Mouse (Mus musculus) G1E (cell line): ENCODE results near the gene Oxtr. TPM values are rescaled to one million over a fixed set of nuclear protein-coding genes. Genes with fewer than 3 reads are reported as not detected.

Experiments
- ATAC-seq: 2 replicates; pipeline ENCODE4 v1.8.0; 2016; ENCODE audit warnings: mild to moderate bottlenecking; ENCODE audit not compliant: insufficient number of reproducible peaks, poor library complexity, low FRiP score, severe bottlenecking; ENCODE audit errors: extremely low read depth
- DNase-seq: peaks from one replicate; pipeline ENCODE4 v3.0.0; 2012; ENCODE audit warnings: low spot score
- H3K27me3 ChIP-seq: 2 replicates; pipeline ENCODE4 v1.6.1; 2012; ENCODE audit warnings: mild to moderate bottlenecking, low read length, inconsistent platforms; ENCODE audit not compliant: insufficient read depth
- H3K36me3 ChIP-seq: replicated peaks from 2 replicates; pipeline ENCODE3; 2012; ENCODE audit warnings: mild to moderate bottlenecking, inconsistent platforms
- H3K4me1 ChIP-seq: 2 replicates; pipeline ENCODE4 v1.6.1; 2012; ENCODE audit warnings: low read depth, low read length, inconsistent platforms, mixed read lengths; ENCODE audit not compliant: insufficient read depth
- H3K4me3 ChIP-seq: 2 replicates; pipeline ENCODE4 v1.5.1; 2012; ENCODE audit warnings: low read depth, mild to moderate bottlenecking, inconsistent platforms, low read length, moderate library complexity, mixed read lengths
- H3K9me3 ChIP-seq: replicated peaks from 2 replicates; pipeline ENCODE4 v1.6.1; 2012; ENCODE audit warnings: inconsistent platforms
- CTCF ChIP-seq: IDR thresholded peaks from 2 replicates; pipeline ENCODE4 v1.5.1; 2012; ENCODE audit warnings: low read depth, low read length, inconsistent platforms, mixed read lengths
- GATA1 ChIP-seq: IDR thresholded peaks from 2 replicates; pipeline ENCODE4 v1.6.1; 2012; ENCODE audit warnings: borderline replicate concordance, low read length, inconsistent platforms, mixed read lengths
- GATA2 ChIP-seq: IDR thresholded peaks from 2 replicates; pipeline ENCODE4 v1.6.1; 2012; ENCODE audit warnings: low read depth, low read length, inconsistent platforms, borderline replicate concordance
- POLR2AphosphoS5 ChIP-seq: IDR thresholded peaks from 2 replicates; pipeline ENCODE4 v1.6.1; 2012; ENCODE audit warnings: low read depth, low read length, inconsistent platforms; ENCODE audit not compliant: insufficient replicate concordance
- TAL1 ChIP-seq: conservative IDR thresholded peaks from 2 replicates; pipeline ENCODE4 v1.6.1; 2012; ENCODE audit warnings: low read depth, low read length, inconsistent platforms, mixed read lengths
- polyA plus RNA-seq: library from polyadenylated mRNA; stranded (reverse); fragments of >175 nt; gene quantifications from 2 replicates; pipeline ENCODE4 v1.2.3, GENCODE M21; 2012
- total RNA-seq, 2 experiments: library from RNA; stranded (forward) in 1 of 2; stranded (reverse) in 1 of 2; fragments of 200-1000 nt in 1 of 2; fragments of >200 nt in 1 of 2; fragmentation: Nextera tagmentation in 1 of 2; gene quantifications; 2 replicates each; pipeline ENCODE4 v1.2.3; 2014 to 2017

The Oxtr gene
- total and polyA plus RNA-seq, 3 experiments: 0.01 to 0.27 TPM; not detected in 1

DNA sequence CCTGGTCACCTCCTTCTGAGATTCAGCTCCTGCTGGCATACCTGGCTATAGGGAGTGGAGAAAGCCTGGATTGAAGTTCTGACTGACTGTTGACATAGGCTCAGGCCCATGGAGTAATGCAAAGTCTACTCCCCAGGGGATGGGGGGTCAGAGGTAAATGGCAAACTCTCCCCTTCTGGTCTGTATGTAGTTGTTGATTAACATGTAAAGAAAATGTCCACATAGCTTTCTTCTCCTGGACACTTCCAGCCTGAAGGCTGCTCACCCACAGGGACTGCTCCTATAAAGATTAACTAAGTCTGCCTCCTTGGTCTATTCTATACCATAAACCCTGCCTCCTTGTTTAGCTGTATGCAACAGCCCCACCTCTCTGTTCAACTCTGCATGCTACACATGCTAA, 23.7 kb downstream of the Oxtr start:
- H3K9me3 ChIP-seq: peaks cover 59% of the 10 kb centered on the region
- TF ChIP-seq TAL1: no peak
- TF ChIP-seq CTCF: no peak
- TF ChIP-seq GATA2: no peak
- no peak for TF ChIP-seq GATA1
- no peak for TF ChIP-seq POLR2AphosphoS5
- H3K27me3 ChIP-seq: no peaks in the 10 kb centered on the region
- no peaks in the 10 kb centered on the region for H3K36me3 ChIP-seq
- DNase-seq (no peak), ATAC-seq (no peak)
- no peaks in the 10 kb centered on the region for H3K4me1 ChIP-seq
- no peak overlapping the region for H3K4me3 ChIP-seq

DNA sequence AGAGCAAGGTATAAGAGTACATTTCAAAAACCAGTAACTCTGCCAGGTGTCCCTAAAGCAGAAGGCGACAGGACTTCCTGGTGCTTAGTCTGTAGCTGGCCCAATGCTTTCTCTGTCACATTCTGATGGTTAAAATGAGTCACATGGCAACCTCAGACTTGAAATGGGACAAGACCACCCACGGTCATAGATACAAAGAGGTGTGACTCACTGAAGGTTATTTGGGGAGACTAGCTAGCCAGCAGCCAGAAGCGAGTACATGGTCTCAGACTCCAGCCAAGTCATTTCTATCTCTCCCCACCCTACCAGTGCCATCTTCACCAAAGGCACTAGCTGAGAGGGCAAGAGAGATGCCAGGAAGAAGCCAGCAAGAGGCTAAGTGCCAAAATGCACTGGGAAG, 24.3 kb downstream of the Oxtr start:
- DNase-seq (no peak), ATAC-seq (no peak)
- TF ChIP-seq TAL1: no peak
- no peak for TF ChIP-seq POLR2AphosphoS5
- no peak for TF ChIP-seq CTCF
- no peak for TF ChIP-seq GATA2
- no peaks in the 10 kb centered on the region for H3K36me3 ChIP-seq
- peaks cover 60% of the 10 kb centered on the region for H3K9me3 ChIP-seq
- H3K27me3 ChIP-seq: no peaks in the 10 kb centered on the region
- H3K4me1 ChIP-seq: no peaks in the 10 kb centered on the region
- no peak overlapping the region for H3K4me3 ChIP-seq

DNA sequence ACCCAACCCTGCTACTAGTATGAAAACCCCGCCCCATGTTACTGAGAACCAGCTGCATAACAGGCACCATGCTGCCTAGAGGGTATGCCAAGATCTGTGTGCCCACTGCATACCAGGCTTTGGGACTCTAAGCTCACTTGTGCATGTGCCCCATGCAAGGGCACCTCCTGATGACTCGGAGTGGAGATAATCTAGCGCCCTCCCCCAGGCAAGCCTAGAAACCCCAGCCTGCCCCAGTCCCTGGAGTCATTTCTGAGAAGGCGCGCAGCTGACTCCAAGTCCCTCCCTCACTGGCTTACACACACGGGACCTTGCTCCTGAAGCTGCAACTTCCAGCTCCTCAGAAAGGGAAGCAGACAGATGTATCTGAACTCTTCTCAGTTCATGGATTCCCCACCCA, 26.4 kb downstream of the Oxtr start:
- ATAC-seq (no peak), DNase-seq (no peak)
- TF ChIP-seq POLR2AphosphoS5: no peak
- no peak for TF ChIP-seq CTCF
- no peak for TF ChIP-seq GATA1
- TF ChIP-seq TAL1: no peak
- TF ChIP-seq GATA2: no peak
- H3K4me1 ChIP-seq: no peaks in the 10 kb centered on the region
- no peaks in the 10 kb centered on the region for H3K36me3 ChIP-seq
- H3K9me3 ChIP-seq: peaks cover 76% of the 10 kb centered on the region
- H3K27me3 ChIP-seq: no peaks in the 10 kb centered on the region; the same call in 1 of the 2 replicates
- H3K4me3 ChIP-seq: no peak overlapping the region

DNA sequence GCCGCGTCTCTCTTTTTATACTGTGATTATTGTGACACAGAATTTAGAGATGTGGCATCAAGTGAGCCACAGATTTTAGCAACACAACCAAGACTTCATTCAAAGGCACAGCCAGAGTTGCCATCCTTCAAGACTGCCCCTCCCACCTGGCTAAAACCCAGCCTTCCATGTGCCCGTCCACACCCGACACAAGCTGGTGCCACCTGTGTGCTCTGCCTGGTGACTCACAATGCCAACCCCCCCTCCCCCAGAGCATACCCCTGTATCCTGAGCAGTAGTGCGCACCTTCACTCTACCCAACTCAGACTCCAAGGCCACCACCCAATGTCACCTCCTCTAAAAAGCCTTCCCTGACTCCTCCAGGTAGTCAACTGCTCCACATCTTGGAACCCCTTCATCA, 28.3 kb downstream of the Oxtr start:
- H3K4me1 ChIP-seq: no peaks in the 10 kb centered on the region
- DNase-seq (no peak), ATAC-seq (no peak)
- H3K36me3 ChIP-seq: no peaks in the 10 kb centered on the region
- peaks cover 81% of the 10 kb centered on the region for H3K9me3 ChIP-seq
- no peak overlapping the region for H3K4me3 ChIP-seq
- no peak for TF ChIP-seq CTCF
- no peak for TF ChIP-seq GATA1
- TF ChIP-seq TAL1: no peak
- no peak for TF ChIP-seq POLR2AphosphoS5
- no peak for TF ChIP-seq GATA2
- no peaks in the 10 kb centered on the region; the same call in 1 of the 2 replicates for H3K27me3 ChIP-seq

DNA sequence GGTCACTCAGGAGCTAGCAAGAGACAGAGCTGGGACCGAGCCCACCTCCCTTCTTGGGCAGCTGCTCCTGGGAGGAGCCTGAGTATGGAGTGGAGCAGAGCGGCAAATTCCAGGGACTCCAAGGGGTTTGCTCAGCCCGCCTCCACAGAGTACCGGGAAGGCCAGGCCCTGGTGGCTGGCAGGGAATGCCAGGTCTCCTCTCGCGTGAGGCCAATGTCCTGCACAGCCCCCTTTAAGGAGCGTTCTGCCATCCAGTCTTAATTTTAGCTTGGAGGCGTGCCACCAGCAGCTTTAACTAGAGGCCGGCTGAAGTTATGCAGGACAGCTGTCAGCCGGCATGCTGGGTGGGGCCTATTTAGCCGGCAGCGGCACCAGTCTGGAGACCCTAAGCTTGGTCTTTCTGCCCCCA, 30.4 kb downstream of the Oxtr start, which contains the start of gene Cav3:
Gene Cav3, plus strand, starts transcription at position 165 of the 409 bp plus-strand sequence.
- TF ChIP-seq POLR2AphosphoS5 (no peak), TAL1 (no peak), CTCF (no peak), GATA1 (no peak), GATA2 (no peak)
- no peaks in the 10 kb centered on the region for H3K36me3 ChIP-seq
- DNase-seq (no peak), ATAC-seq (no peak)
- H3K27me3 ChIP-seq: no peaks in the 10 kb centered on the region; the same call in 1 of the 2 replicates
- H3K4me1 ChIP-seq: no peaks in the 10 kb centered on the region
- H3K4me3 ChIP-seq: no peak within 1 kb of the TSS
- H3K9me3 ChIP-seq: peaks cover 64% of the 10 kb centered on the region

DNA sequence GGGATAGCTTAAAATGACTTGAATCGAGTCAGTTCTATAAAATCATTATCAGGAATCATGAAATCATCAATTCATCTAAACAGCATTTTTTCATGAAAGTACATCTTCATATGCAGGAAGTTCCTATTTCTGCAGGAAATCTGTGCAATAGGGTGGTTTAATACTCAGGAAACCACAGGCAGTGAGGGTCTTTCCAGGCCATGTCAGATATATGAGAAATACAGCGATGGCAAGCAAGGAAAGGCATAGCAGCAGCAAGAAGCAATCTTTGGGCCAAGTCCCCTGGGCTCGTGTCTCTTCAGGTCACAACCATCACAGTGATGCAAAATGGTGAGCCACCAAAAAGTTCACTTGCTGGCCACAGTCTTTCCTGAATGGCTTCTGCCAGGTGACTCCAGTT, 44.1 kb downstream of the Oxtr start:
- Histone ChIP-seq H3K36me3 (no peaks in the 10 kb centered on the region), H3K4me3 (no peak overlapping the region), H3K4me1 (no peaks in the 10 kb centered on the region), H3K27me3 (no peaks in the 10 kb centered on the region), H3K9me3 (peaks cover 45% of the 10 kb centered on the region)
- ATAC-seq (no peak), DNase-seq (no peak)
- TF ChIP-seq CTCF: no peak
